Mouse (Mus musculus): Measurements from ENCODE around the gene Zfp770. TPM values are rescaled to one million over a fixed set of nuclear protein-coding genes. Genes with fewer than 3 reads are reported as not detected.

Gene Zfp770
- 3.9 TPM for polyA plus RNA-seq (2014; fragmentation: Illumina TruSeq; extraction: RNeasy Lipid Tissue Mini Kit (QIAGEN cat#74804); ENCODE audit: insufficient read depth, low read depth, low replicate concordance)

DNA sequence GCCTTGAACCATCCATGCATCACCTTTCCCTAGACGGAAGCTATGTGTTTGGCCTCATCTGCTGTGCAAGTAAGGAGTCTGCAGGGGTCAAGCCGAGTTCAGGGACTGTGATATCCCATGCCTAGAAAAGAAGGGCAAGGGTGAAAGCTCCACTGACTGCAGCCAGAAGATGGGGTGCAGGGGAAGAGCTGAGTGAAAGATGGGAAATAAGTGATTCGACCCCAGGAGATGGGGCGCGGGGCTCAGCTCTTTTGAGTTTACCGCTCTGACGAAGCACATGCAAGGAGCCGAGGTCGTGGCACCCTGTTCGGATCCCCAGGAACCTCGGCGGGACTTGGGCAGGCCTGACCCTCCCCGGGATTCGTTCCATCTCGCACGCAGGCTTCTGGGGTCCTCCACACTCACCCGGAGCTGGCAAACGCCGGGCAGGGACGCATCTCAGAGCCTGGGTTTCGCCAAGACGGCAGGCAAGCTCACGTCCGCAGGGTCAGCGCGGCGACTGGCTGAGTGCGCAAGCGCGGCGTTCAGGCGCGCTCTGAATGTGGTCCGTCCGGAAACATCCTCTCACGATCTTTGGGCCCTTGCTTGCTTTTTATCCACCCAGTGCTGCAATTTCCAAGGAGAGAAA lies at the start of gene Zfp770:
Gene Zfp770 (minus strand): TSS at position 538 of the 628 bp plus-strand sequence.

DNA sequence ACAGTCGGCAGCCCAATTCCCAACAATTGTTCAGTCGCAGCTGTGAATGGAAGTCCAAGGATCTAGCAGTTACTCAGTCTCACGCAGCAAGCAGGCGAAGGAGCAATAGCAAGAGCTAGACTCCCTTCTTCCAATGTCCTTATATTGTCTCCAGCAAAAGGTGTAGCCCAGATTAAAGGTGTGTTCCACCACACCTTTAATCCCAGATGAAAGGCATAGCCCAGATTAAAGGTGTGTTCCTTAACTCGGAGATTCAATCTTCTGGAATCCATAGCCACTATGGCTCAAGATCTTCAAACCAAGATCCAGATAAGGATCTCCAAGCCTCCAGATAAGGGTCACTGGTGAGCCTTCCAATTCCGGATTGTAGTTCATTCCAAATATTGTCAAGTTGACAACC lies 14.3 kb downstream of the Zfp770 start, which contains the start of gene Aqr:
Gene Aqr (minus strand): TSS at position 101 of the 400 bp plus-strand sequence.

Other genes starting within 250 kb of the Zfp770 start
- gene Gjd2, start 187.8 kb downstream of the Zfp770 start, polyA plus RNA-seq (2014; fragmentation: Illumina TruSeq; extraction: RNeasy Lipid Tissue Mini Kit (QIAGEN cat#74804); ENCODE audit: insufficient read depth, low read depth, low replicate concordance), result not detected
- gene Actc1, start 147.9 kb downstream of the Zfp770 start, polyA plus RNA-seq (2014; fragmentation: Illumina TruSeq; extraction: RNeasy Lipid Tissue Mini Kit (QIAGEN cat#74804); ENCODE audit: insufficient read depth, low read depth, low replicate concordance), result 205 TPM
- 8.3 TPM for gene Aqr, start 14.4 kb downstream of the Zfp770 start, polyA plus RNA-seq (2014; fragmentation: Illumina TruSeq; extraction: RNeasy Lipid Tissue Mini Kit (QIAGEN cat#74804); ENCODE audit: insufficient read depth, low read depth, low replicate concordance)